Comparison of ENCODE assay signal across 16 mouse cellular contexts in genomic region chr12:45177454-45177853, GRCm38 (mm10).
"Had no signal": no experiment of that assay in that cellular context is flagged by ENCODE, and none has a peak within 500 bp of the region (broad histone marks: within the 10 kb centered on the region; RNA-seq: fewer than 3 reads in every experiment).

No protein-coding gene starts in this region.

- ATAC-seq: hindbrain, embryonic 16.5 days; inflammation-experienced regulatory T-cells, adult 6 months; intestine, embryonic 15.5 days; intestine, postnatal 0 days had no signal

- DNase-seq: gastrocnemius, postnatal 14 days; gastrocnemius, postnatal 36 days; heart, adult 18-20 months; heart, postnatal 10 days; heart, postnatal 4 days; kidney, adult 18-20 months; kidney, adult 8-10 months; kidney, postnatal 10 days; kidney, postnatal 25 days; kidney, postnatal 4 days; liver; liver, embryonic 13.5 days had no signal
